Mouse (Mus musculus) gastrocnemius, adult 8-10 months (tissue): ENCODE results near the gene Olfr1428. TPM values are rescaled to one million over a fixed set of nuclear protein-coding genes. Genes with fewer than 3 reads are reported as not detected.
"Not testable (repeated sequence)": the region's sequence is repeated elsewhere in the genome, so short reads cannot be mapped to it uniquely, and the experiment has no call there.

Experiments
- DNase-seq, 2 experiments: peaks; one replicate each; pipeline ENCODE4 v3.0.0; 2022; ENCODE audit warnings: low spot score in 2 of 2
- total RNA-seq, 4 experiments: library from RNA; stranded (reverse); gene quantifications; 2 replicates each; pipeline ENCODE4 v1.2.4; 2022

Olfr1428 gene
- total RNA-seq = not detected

- DNase-seq = no peak
These were observed at the start of gene Olfr1428 for GRCm38 (mm10) chr19:12115797-12116196. TSS of gene Olfr1428 (minus strand) at chr19:12115897.

DNA sequence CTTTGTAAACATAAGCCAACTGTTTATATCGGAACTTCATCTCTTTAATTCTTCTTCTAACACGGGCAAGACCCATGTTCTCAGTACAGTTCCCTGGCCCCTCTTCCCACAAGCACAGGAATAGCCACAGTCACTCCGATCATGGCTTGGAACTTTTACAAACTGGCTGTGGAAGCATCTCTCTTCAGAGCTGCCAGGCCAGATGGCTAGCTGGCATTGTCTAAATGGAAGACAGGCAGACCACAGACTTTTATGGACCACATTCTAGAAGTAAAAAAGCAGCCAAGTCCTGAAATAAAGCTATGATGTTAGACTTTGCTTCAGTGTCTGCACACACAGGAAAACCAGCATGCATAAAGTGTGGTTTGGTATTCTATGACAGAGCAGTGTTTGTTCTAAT lies 29.8 kb upstream of the Olfr1428 start:
- no peak for DNase-seq

DNA sequence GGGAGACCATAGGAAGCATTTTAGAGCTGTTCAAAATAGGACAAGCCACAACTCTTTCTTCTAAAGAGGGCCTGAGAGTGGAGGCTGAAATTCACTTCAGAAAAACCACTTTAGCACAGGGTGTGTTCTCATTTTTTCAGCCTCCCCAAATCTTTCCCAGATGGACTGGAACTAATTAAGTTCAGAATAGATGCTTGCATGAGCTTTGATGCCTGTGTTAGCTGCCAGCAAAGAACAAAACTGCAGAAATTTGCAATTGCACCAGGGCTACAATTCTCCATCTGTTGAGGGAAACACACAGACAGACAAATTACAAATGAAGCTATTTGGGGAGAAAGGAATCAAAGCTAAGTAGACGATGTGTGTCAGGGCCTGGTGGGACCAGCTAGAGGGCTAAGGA lies 27.7 kb upstream of the Olfr1428 start:
- no peak for DNase-seq

GRCm38 (mm10) chr19:12134289-12134688 lies 18.6 kb upstream of the Olfr1428 start:
- no peak for DNase-seq

DNA sequence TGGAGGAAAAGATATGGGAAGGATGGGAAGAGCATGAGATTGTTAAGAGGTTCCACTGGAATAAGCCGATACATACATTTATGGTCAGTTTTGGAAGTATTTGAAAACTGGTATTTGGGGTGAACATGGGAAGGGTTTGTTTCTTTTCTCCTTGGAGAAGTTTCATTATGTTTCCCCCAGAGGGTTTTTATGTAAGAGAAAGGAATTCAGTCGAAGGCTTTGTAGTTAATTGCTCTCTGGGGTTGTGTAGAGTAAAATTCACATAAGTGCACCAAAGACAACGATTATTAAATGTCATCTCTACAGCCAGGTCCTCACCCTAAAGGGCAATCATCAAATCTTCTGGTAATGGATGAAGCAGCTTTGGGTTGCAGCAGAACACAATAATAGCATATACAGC lies 7.4 kb upstream of the Olfr1428 start, which contains the start of gene Olfr76:
Olfr76 (minus strand) TSS at position 101 of the 400 bp plus-strand sequence.
- DNase-seq = no peak

- no peak for DNase-seq
These were observed 767 bp upstream of the Olfr1428 start for GRCm38 (mm10) chr19:12116464-12116863.

DNA sequence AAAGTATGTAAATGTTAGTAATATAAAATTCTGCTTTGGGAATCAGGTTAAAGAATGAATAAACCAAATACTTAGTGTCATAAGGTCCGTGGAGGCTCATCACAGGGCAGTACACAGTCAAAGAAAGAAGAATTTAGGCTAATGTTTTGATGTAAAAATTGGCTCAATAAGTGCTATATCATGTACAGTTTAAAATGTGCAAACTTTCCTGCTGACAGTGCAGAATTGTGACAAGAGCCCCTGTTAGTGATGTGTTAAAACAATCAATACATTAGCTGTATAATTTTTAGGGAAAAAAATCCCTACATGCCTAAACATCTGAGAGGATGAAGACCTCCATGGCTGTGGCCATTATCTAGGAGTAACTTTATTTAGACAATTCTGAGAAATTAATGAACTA lies 1.9 kb downstream of the Olfr1428 start:
- no peak for DNase-seq

- DNase-seq = no peak
These were observed 11.2 kb downstream of the Olfr1428 start for GRCm38 (mm10) chr19:12104541-12104940.

- no peak for DNase-seq
These were observed 12.5 kb downstream of the Olfr1428 start, which contains the start of gene Olfr1427 for GRCm38 (mm10) chr19:12103234-12103633. TSS of gene Olfr1427 (minus strand) at chr19:12103334.

DNA sequence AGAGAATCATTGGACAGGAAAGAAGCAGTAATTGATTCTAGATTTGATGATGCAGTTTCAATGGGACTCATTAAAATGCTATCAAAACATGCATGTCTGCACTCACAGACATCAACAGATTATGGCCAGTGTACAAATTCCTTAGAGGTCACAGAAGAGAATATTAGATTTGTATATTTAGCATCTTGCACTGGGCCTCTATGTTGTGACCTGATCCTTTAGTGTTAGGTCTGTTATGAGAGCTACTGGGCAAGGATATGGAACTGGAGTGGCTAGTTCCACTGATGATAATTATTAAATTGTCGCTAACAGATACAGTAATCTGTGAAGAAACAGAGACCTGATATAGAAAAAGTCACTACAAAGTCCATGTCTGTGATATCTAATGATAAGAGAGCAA lies 23.8 kb downstream of the Olfr1428 start, which contains the start of gene Olfr1426:
Olfr1426 (minus strand) TSS at position 101 of the 400 bp plus-strand sequence.
- no peak for DNase-seq

DNA sequence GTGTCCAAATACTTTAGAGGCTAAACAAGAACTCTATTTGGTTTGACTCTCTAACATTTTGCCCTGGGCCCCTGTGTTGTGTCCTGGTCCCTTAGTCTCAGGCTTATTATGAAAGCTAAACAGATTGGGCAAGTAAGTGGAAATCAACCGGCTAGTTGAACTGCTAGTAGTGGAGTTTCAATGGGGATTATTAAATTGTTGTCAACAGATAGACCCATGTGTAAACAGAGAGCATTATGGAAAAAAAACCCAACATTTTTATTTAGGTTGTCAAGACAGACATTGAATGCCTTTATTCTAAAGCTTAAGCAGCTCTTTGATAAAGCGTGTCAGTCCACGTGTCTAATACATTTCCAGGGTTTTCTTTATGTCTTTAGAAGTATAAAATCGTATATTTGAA lies 38.1 kb downstream of the Olfr1428 start, which contains the start of gene Olfr1425:
Olfr1425 (minus strand) TSS at position 101 of the 400 bp plus-strand sequence.
- not testable (repeated sequence) for DNase-seq

GRCm38 (mm10) chr19:12069546-12069945 lies 46.2 kb downstream of the Olfr1428 start:
- DNase-seq = not testable (repeated sequence)

GRCm38 (mm10) chr19:12067806-12068205 lies 47.9 kb downstream of the Olfr1428 start:
- DNase-seq = not testable (repeated sequence)

DNA sequence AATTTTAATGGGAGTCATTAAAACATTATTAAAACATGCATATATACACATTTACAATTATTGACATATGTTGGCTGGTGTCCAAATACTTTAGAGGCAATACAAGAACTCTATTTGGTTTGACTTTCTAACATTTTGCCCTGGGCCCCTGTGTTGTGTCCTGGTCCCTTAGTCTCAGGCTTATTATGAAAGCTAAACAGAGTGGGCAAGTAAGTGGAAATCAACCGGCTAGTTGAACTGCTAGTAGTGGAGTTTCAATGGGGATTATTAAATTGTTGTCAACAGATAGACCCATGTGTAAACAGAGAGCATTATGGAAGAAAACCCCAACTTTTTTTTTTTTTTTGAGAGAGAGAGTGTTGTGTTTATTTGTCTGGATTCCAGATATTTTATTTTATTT lies 53.1 kb downstream of the Olfr1428 start, which contains the start of gene Olfr1424:
Olfr1424 (minus strand) TSS at position 101 of the 400 bp plus-strand sequence.
- DNase-seq = not testable (repeated sequence)

Other genes with a start within 250 kb of the Olfr1428 start
- not detected for gene Olfr1419, start 240.8 kb downstream of the Olfr1428 start, total RNA-seq
- gene Olfr1420, start 229.3 kb downstream of the Olfr1428 start, total RNA-seq = not detected
- gene Patl1, start 203.5 kb downstream of the Olfr1428 start, total RNA-seq = 10 to 100 TPM; 23.0 to 29.3 (median 24.5) TPM
- 10 to 100 TPM; 56.3 to 63.9 (median 59.4) TPM for gene Osbp, start 150.0 kb downstream of the Olfr1428 start, total RNA-seq
- not detected for gene Olfr1423, start 74.6 kb downstream of the Olfr1428 start, total RNA-seq
- not detected for gene Olfr1424, start 53.2 kb downstream of the Olfr1428 start, total RNA-seq
- not detected for gene Olfr1425, start 38.2 kb downstream of the Olfr1428 start, total RNA-seq
- gene Olfr1426, start 23.9 kb downstream of the Olfr1428 start, total RNA-seq = not detected
- gene Olfr1427, start 12.6 kb downstream of the Olfr1428 start, total RNA-seq = not detected
- gene Olfr76, start 7.3 kb upstream of the Olfr1428 start, total RNA-seq = not detected
- not detected for gene Olfr1555-ps1, start 54.2 kb upstream of the Olfr1428 start, total RNA-seq
- not detected for gene Olfr1431, start 84.7 kb upstream of the Olfr1428 start, total RNA-seq
- gene Olfr1432, start 116.7 kb upstream of the Olfr1428 start, total RNA-seq = not detected
- gene Olfr262, start 125.8 kb upstream of the Olfr1428 start, total RNA-seq = not detected
- not detected for gene Olfr235, start 145.1 kb upstream of the Olfr1428 start, total RNA-seq
- gene Olfr1434, start 164.0 kb upstream of the Olfr1428 start, total RNA-seq = not detected
- not detected for gene Olfr1436, start 183.2 kb upstream of the Olfr1428 start, total RNA-seq
- not detected for gene Olfr1437, start 209.2 kb upstream of the Olfr1428 start, total RNA-seq
- gene Olfr1438-ps1, start 220.0 kb upstream of the Olfr1428 start, total RNA-seq = not detected